Mouse (Mus musculus) lung, embryonic 15.5 days (tissue): ENCODE data around the gene Pigq. TPM values are rescaled to one million over a fixed set of nuclear protein-coding genes. Genes with fewer than 3 reads are reported as not detected.
A peak's percentile ranks its signal among the peaks of the same experiment; 100 is the strongest.

ENCODE experiments used
- ATAC-seq: fragments of 200-750 bp; cut with Nextera tagmentation; 2 replicates; pipeline ENCODE4 v1.8.0; 2017; ENCODE audit warnings: moderate number of reproducible peaks, borderline replicate concordance; ENCODE audit not compliant: low FRiP score, low TSS enrichment; ENCODE audit errors: extremely low read depth
- H3K27ac ChIP-seq: fragments of 300-500 bp; sonication (generic); 2 replicates; pipeline ENCODE4 v1.5.1; 2015; ENCODE audit warnings: moderate library complexity, mild to moderate bottlenecking, inconsistent platforms
- H3K27me3 ChIP-seq: fragments of 300-500 bp; sonication (generic); 2 replicates; pipeline ENCODE4 v1.6.1; 2015; ENCODE audit warnings: inconsistent platforms
- H3K36me3 ChIP-seq: fragments of 300-500 bp; sonication (generic); 2 replicates; pipeline ENCODE4 v1.6.1; 2015; ENCODE audit warnings: inconsistent platforms
- H3K4me1 ChIP-seq: fragments of 300-500 bp; sonication (generic); 2 replicates; pipeline ENCODE4 v1.6.1; 2015; ENCODE audit warnings: inconsistent platforms
- H3K4me2 ChIP-seq: fragments of 300-500 bp; sonication (generic); 2 replicates; pipeline ENCODE4 v1.6.1; 2015; ENCODE audit warnings: inconsistent platforms, mild to moderate bottlenecking, moderate library complexity
- H3K4me3 ChIP-seq: fragments of 300-500 bp; sonication (generic); 2 replicates; pipeline ENCODE4 v1.5.1; 2015; ENCODE audit warnings: mild to moderate bottlenecking, inconsistent platforms
- H3K9ac ChIP-seq: fragments of 300-500 bp; sonication (generic); 2 replicates; pipeline ENCODE4 v1.6.1; 2015; ENCODE audit warnings: inconsistent platforms
- H3K9me3 ChIP-seq: fragments of 300-500 bp; sonication (generic); 2 replicates; pipeline ENCODE4 v1.6.1; 2016; ENCODE audit warnings: inconsistent platforms
- WGBS: fragments of 180-500 bp; shearing (Covaris S2); methylation state at CpG from one replicate; pipeline ENCODE4 v1.1.7; 2015; 5-methylcytosine and 5-hydroxymethylcytosine counted together
- polyA plus RNA-seq: library from polyadenylated mRNA; unstranded; fragments of >200 nt; fragmentation: Nextera tagmentation; extraction: Ambion mirVana; gene quantifications from 2 replicates; pipeline ENCODE4 v1.2.1, GENCODE M21; 2015

Pigq gene
- polyA plus RNA-seq, 1 experiment from 2014 or later, result 65.0 TPM

DNA sequence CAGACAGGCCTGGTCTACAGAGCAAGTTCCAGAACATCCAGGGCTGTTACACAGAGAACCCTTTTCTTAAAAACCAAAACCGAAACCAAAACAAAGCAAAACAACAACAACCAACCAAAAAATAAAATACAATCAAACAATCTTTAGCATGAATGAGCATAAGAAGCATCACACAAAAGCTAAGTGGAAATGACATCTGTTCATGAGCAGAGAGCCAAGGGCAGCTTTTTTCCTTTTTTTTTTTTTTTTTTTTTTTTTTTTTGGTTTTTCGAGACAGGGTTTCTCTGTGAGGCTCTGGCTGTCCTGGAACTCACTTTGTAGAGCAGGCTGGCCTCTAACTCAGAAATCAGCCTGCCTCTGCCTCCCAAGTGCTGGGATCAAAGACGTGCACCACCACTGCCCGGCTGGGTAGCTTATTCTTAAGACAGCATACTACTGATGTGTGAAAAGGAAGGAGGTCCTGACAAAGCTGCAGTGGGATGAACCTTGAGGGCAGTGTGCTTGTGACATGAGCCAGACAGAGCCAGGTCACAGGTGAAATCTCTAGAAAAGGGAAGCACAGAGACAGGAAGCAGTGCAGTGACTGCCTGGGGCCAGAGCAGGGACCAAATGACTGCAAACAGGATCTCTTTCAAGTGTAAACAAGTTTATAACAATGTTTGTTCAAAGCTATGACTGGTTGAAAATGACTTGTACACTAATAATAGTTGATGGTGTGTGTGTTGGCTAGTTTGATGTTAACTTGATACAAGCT lies 26.4 kb upstream of the Pigq start:
- Histone ChIP-seq H3K4me3 (no peak overlapping the region), H3K9ac (no peak overlapping the region), H3K4me1 (peaks cover 21% of the 10 kb centered on the region), H3K36me3 (no peaks in the 10 kb centered on the region), H3K27ac (no peak overlapping the region), H3K4me2 (no peak overlapping the region), H3K9me3 (no peaks in the 10 kb centered on the region), H3K27me3 (no peaks in the 10 kb centered on the region)
- 76% methylated on average over 4 of the region's 4 CpGs for WGBS
- no peak for ATAC-seq

DNA sequence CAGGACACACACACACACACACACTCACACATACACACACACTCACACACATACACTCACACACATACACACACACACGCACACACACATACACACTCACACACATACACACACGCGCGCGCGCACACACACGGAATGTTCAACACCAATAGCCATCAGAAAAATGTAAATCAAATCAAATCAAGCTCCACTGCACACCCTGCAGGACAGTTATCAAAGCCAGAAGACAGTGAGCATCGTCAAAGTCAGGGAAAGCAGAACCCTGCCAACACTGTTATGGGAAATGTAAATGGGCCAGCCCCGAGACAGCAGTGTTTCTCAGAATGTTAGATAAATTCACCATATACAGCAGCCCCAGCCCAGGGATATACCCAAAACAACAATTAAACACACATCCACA lies 25.7 kb upstream of the Pigq start:
- H3K4me1 ChIP-seq, result peaks cover 21% of the 10 kb centered on the region
- H3K27ac ChIP-seq, result no peak overlapping the region
- H3K36me3 ChIP-seq, result no peaks in the 10 kb centered on the region
- H3K27me3 ChIP-seq, result no peaks in the 10 kb centered on the region
- no peak overlapping the region for H3K4me2 ChIP-seq
- ATAC-seq, result no peak
- no peaks in the 10 kb centered on the region for H3K9me3 ChIP-seq
- no peak overlapping the region for H3K4me3 ChIP-seq
- WGBS, result 92% methylated on average over 9 of the region's 9 CpGs
- no peak overlapping the region for H3K9ac ChIP-seq

DNA sequence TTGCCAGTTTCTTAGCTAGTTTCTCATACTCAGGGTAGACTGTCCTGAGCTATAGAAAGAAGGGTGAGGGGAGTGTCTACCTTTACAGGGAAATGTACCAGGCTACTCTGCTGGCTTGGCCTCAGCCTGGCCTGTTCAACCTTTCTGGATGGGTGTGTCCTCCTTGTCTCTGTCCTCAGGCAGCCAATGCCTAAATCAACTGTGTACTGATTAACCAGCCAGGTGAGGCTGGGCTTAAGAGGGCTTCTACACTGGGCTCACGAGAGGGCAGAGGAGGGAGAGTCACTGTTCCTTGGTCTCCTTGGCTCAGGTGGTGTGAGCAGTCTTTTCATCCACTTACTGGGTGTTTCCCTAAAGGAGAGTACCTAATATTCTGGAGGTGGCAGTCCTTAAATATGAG lies 23.4 kb upstream of the Pigq start:
- Histone ChIP-seq H3K9ac (no peak overlapping the region), H3K27me3 (no peaks in the 10 kb centered on the region), H3K4me3 (no peak overlapping the region), H3K36me3 (no peaks in the 10 kb centered on the region), H3K27ac (peak overlapping the region; percentile 51), H3K4me1 (peaks cover 21% of the 10 kb centered on the region), H3K4me2 (no peak overlapping the region), H3K9me3 (no peaks in the 10 kb centered on the region)
- no peak; the same call in 1 of the 2 replicates for ATAC-seq
- 64% methylated on average over 1 of the region's 1 CpGs for WGBS

DNA sequence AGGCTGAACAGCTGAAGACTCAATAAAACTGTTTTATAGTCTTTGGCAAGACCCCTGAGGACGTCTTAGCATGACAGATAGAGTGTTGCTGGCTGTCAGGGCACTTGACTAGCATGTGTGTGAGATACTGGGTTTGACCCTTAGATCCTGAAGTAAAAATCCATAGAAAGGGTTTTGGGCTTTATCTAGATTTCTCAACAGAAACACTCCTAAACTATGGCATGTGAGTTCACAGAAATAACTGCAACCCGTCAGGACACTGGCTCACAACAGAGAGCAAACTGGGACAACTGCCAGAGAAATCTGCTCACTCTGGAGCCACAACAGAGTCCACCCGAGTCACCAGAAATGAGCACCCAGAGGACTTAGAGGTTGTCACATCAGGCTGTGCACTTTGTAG lies 22.9 kb upstream of the Pigq start:
- H3K9ac ChIP-seq, result no peak overlapping the region
- peak; percentile 55; the same call in 1 of the 2 replicates for ATAC-seq
- 25% methylated on average over 3 of the region's 3 CpGs for WGBS
- no peak overlapping the region for H3K4me3 ChIP-seq
- peaks cover 21% of the 10 kb centered on the region for H3K4me1 ChIP-seq
- H3K4me2 ChIP-seq, result no peak overlapping the region
- no peaks in the 10 kb centered on the region for H3K27me3 ChIP-seq
- peak overlapping the region; percentile 51 for H3K27ac ChIP-seq
- no peaks in the 10 kb centered on the region for H3K9me3 ChIP-seq
- H3K36me3 ChIP-seq, result no peaks in the 10 kb centered on the region

DNA sequence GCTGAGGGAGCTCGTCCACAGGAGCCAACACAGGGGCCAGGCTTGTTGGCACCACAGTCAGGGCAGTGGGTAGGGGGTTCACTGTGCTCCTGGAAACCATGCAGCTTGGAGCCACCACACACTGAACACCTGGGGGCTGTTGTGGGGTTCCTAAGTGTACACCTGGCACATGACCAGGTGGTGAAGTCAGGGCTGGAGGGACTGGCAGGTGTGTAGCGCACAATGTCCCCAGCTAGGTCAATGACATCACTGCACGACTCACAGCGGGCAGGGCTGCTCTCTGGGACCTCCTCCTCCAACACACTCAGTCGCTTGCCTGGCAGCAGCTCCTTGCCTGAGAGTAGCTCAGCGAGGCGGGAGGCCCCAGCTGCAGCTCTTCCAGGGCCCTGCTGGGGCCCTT lies 19.5 kb upstream of the Pigq start:
- 77% methylated on average over 7 of the region's 7 CpGs for WGBS
- no peak overlapping the region for H3K27ac ChIP-seq
- H3K4me3 ChIP-seq, result no peak overlapping the region
- ATAC-seq, result no peak
- H3K27me3 ChIP-seq, result no peaks in the 10 kb centered on the region
- H3K9me3 ChIP-seq, result no peaks in the 10 kb centered on the region
- H3K36me3 ChIP-seq, result peaks cover 4% of the 10 kb centered on the region; the same call in 1 of the 2 replicates
- H3K9ac ChIP-seq, result no peak overlapping the region
- no peak overlapping the region for H3K4me2 ChIP-seq
- peaks cover 21% of the 10 kb centered on the region for H3K4me1 ChIP-seq

DNA sequence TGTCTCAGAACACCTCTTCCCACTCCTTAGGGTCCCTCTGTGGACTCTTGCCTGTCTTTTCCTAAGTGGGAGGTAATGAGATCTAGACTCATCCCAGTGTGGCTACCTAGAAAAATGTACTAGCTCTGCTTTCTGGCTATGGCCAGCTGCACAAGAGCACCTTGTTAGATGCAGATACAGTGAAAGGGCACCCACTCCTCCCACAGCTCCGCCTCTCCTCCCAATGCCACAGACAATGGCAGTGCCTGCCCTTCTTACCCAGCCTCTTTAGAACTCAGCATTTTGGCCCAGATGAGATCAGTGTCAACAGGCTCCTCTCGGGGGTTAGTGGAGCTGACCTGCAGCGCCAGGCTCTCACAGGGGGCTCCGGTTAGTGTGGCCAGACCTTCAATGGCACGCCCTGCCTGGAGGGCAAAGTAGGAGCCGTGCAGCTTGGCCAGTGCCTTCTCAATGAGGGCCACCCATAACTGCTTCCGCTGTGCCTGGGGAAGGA lies 17.7 kb upstream of the Pigq start:
- Histone ChIP-seq H3K9ac (no peak overlapping the region), H3K4me3 (no peak overlapping the region), H3K9me3 (no peaks in the 10 kb centered on the region), H3K27me3 (no peaks in the 10 kb centered on the region), H3K4me2 (no peak overlapping the region), H3K36me3 (peaks cover 6% of the 10 kb centered on the region; the same call in 1 of the 2 replicates), H3K27ac (no peak overlapping the region), H3K4me1 (peaks cover 9% of the 10 kb centered on the region)
- ATAC-seq, result no peak
- WGBS, result 93% methylated on average over 7 of the region's 7 CpGs

DNA sequence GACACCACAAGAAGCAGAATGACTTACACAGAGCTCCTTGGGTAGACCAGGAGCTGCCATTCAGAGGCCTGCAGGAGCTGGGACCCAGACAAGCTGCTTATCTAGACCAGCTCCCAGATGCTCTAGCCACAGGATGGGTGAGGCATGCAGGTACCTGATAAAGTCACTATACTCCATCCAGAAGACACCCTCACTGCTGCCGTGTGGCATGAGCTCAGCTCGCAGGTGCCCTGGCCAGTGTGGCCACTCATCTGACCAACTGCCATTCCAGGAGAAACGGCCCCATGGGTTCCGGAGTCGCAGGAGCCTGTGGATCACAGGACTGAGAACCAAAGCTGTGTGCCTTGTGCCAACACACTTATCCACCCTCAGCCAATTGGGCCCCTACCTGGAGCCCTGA lies 16.8 kb upstream of the Pigq start:
- 95% methylated on average over 5 of the region's 5 CpGs for WGBS
- no peak; the same call in 1 of the 2 replicates for ATAC-seq
- H3K27ac ChIP-seq, result no peak overlapping the region
- peaks cover 6% of the 10 kb centered on the region; the same call in 1 of the 2 replicates for H3K36me3 ChIP-seq
- no peak overlapping the region for H3K9ac ChIP-seq
- H3K9me3 ChIP-seq, result no peaks in the 10 kb centered on the region
- H3K27me3 ChIP-seq, result no peaks in the 10 kb centered on the region
- H3K4me1 ChIP-seq, result 0 out of 2 replicates have a peak, but pooled peaks cover under 1% of the 10 kb centered on the region
- no peak overlapping the region for H3K4me2 ChIP-seq
- H3K4me3 ChIP-seq, result no peak overlapping the region

DNA sequence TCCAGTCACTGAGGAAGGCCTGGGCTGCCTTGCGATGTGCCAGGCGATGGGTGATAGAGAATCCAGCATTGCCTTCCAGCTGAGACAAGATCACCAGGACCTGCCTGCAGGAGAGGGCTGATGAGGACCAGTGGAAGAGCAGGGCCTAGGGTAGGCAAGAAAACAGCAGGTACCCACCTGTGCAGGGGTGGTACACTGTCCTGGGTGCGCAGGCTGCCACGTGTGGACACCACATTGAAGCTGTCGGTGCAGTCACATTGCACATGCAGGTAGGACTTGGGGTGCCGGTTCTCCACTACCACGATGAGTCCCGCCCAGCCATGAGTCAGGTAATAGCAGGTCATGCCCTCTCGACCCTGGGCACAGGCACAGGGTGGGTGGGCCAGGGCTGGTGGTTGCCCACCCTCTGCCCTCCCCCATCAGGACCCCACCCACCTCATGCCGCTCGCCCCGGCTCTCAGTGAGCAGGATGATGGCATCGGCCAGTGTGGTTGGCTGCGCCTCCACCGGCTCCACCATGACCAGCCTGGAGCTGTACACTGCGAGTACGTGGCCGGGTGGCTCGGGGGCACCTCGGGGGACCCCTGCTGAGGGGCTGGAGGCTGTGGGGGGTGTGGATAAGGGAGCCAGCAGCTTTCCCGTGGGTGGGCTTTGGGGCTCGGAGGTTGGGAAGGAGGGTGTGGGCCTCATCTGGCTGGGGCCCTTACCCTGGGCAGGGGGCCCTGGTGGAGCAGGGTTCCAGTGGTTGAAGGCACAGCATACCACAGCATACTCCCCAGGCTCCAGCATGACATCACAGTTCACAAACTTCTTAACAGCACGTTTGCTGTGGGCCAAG lies 15.1 kb upstream of the Pigq start:
- no peaks in the 10 kb centered on the region for H3K4me1 ChIP-seq
- WGBS, result 89% methylated on average over 23 of the region's 23 CpGs
- no peak overlapping the region for H3K4me3 ChIP-seq
- H3K36me3 ChIP-seq, result peaks cover 6% of the 10 kb centered on the region; the same call in 1 of the 2 replicates
- no peak overlapping the region for H3K4me2 ChIP-seq
- no peaks in the 10 kb centered on the region for H3K9me3 ChIP-seq
- H3K27ac ChIP-seq, result no peak overlapping the region
- no peak overlapping the region for H3K9ac ChIP-seq
- no peak for ATAC-seq
- H3K27me3 ChIP-seq, result no peaks in the 10 kb centered on the region

DNA sequence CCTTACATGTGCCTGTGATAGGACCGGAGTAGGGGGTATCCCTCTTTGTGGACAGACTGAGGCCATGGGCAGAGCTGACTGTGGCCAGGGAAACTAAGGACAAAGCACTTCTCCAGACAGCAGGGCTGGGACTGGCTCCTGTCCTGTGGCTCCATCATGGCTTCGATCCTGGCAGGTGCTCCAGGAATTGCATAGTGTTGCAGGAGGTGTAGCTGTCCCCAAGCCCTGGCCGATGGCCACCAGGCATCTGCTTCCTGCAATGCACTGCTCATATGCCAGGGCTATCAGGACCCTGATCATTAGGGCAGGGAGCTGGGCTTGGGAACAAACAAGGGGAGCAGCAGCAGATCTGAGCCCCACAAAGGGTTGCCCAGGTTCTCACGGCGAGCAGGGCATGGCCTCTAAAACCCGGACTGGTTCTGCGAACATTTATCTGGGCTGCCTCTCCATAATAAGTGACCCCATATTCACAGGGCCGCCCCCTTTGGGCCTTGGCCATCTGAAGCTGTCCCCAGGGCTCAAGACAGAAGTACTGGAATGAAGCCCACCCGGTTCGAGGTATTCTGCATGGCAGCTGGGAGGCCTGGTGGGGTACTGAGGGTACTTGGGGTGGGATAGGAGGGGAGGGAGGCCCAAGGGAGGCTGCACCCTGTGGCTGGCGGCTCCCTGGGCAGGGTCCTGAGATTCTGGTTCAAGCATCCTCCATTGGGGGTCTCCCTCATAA lies 14.2 kb upstream of the Pigq start:
- Histone ChIP-seq H3K4me1 (no peaks in the 10 kb centered on the region), H3K4me2 (no peak overlapping the region), H3K9me3 (no peaks in the 10 kb centered on the region), H3K36me3 (peaks cover 6% of the 10 kb centered on the region; the same call in 1 of the 2 replicates), H3K4me3 (no peak overlapping the region), H3K9ac (no peak overlapping the region), H3K27ac (no peak overlapping the region), H3K27me3 (peaks cover 3% of the 10 kb centered on the region; the same call in 1 of the 2 replicates)
- ATAC-seq, result no peak
- 86% methylated on average over 11 of the region's 11 CpGs for WGBS

DNA sequence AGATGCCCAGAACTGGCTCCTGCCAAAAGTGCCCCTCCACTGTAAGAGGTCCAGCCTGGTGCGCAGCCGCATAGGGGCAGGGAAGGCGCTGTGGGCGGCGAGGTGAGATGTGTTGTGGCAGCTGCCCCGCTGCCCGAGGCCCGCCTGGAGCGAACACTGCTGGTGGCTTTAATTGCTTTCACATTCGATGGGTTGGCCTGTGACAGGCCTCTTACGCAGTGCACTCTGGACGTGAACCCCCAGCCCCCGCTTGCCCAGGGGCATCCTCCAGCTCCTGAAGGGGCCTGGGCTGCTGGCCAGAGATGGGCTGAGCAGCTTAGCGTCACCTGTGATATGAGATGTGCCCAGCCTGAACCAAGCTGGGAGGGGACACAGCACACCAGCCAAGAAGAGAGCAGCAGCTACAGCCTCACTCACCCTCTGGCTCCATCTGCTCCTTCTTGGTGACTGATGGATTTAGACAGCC lies 12.9 kb upstream of the Pigq start:
- H3K27ac ChIP-seq, result no peak overlapping the region
- 81% methylated on average over 14 of the region's 14 CpGs for WGBS
- H3K36me3 ChIP-seq, result peaks cover 6% of the 10 kb centered on the region; the same call in 1 of the 2 replicates

DNA sequence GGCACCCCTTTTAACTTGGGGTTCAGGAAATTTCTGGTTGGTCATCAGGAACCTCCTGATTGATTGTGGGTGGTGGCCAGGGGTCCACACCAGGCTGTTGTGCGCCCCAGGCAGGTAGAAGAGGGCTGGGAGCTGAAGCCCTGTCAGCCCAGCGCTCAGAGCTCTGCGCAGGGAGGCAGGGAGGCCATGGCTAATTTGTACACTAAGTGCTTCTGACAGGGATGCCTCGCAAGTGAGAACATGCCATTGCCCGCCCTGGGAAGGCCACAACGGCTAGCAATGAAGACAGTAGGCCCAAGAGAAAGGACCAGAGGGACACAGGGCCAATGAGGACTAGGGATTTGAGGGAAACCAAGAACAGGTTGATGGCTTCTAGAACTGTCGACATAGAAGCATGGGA lies 11.9 kb upstream of the Pigq start:
- Histone ChIP-seq H3K36me3 (peaks cover 6% of the 10 kb centered on the region; the same call in 1 of the 2 replicates), H3K4me1 (peaks cover 8% of the 10 kb centered on the region), H3K9me3 (no peaks in the 10 kb centered on the region), H3K27ac (no peak overlapping the region), H3K9ac (no peak overlapping the region), H3K27me3 (peaks cover 25% of the 10 kb centered on the region), H3K4me3 (no peak overlapping the region), H3K4me2 (no peak overlapping the region)
- no peak for ATAC-seq
- WGBS, result 77% methylated on average over 7 of the region's 7 CpGs

More for the DNA sequence above, 12.9 kb upstream of the Pigq start:
- Histone ChIP-seq H3K9me3 (no peaks in the 10 kb centered on the region), H3K4me2 (no peak overlapping the region), H3K4me3 (no peak overlapping the region), H3K4me1 (no peaks in the 10 kb centered on the region), H3K27me3 (peaks cover 15% of the 10 kb centered on the region), H3K9ac (no peak overlapping the region)
- ATAC-seq, result no peak
